Mouse (Mus musculus): Measurements from ENCODE around the gene Lta.

DNA sequence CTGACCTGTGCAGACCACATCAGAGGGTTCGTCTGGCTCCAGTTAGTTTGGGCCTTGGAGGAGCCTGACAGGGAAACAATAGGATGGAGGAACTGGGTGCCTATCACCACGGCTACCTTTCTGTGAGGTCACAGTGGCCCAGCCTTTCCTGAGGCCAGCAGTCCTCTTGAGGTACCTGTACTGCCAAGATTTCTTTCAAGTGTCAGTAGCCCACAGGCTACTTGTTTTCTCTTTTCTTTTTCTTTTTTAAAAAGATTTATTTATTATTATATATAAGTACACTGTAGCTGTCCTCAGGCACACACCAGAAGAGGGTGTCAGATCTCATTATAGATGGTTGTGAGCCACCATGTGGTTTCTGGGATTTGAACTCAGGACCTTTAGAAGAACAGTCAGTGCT is 29.2 kb downstream of the Lta start, which contains the start of gene Aif1:
- TF ChIP-seq POLR2A (IDR thresholded peaks at IDR 0.05; ENCODE audit: extremely low read depth, insufficient read depth, low read length) = no peak
- TF ChIP-seq CTCF (IDR thresholded peaks at IDR 0.05; ENCODE audit: extremely low read depth, insufficient read depth, low read length) = no peak
